Mouse (Mus musculus) retina, adult 2 months (tissue): ENCODE results near the gene Ablim1.

ENCODE experiments used
- DNase-seq: peaks from one replicate; pipeline ENCODE4 v3.0.0-alpha.2; 2012; ENCODE audit warnings: low read depth, low spot score

Gene Ablim1

DNA sequence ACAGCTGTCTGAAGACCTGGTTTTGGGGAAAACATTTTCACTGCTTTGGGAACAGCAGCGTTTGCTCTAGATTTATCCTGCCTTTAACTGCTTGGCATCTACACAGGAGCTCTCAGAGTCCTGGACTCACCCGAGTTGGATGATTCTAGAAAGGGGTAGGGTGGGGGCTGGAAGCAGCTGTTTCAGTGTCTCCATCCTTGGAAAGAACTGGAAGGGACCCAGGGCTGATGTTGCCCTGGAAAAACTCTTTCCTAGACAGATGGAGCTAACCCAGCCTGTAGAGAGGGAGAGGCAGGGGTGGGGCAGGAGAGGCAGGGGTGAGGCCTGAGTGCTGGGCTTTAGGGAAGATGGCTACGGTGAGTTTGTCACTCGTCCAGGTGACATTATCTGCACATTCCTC lies 330.5 kb downstream of the Ablim1 start:
- no peak for DNase-seq

DNA sequence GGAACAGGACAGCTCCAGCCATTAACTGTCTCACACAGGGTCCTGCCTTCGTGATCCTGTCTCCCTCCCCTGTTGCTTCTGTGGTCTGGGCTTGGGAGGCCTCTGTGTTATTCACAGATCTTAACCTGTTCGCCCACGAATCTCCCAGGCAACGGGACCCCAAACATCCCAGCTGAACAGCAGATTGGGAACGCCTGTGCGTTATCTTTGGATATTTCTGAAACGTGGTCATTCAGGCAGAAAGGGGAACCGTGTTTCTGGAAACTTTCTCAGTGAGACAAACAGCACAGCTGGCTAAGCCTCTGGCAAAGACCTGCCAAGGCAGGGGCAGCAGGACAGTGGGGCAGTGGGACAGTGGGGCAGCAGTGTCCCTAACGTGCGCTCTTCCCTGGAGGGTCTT lies 331.0 kb downstream of the Ablim1 start:
- no peak for DNase-seq
